Mouse (Mus musculus) forebrain, embryonic 14.5 days (tissue): Measurements from ENCODE around the gene Myh7b. TPM values are rescaled to one million over a fixed set of nuclear protein-coding genes. Genes with fewer than 3 reads are reported as not detected.

Source experiments
- ATAC-seq: fragments of 200-750 bp; cut with Nextera tagmentation; 2 replicates; pipeline ENCODE4 v1.8.0; 2017; ENCODE audit warnings: mild to moderate bottlenecking, moderate library complexity
- DNase-seq: peaks from one replicate; pipeline ENCODE4 v3.0.0-alpha.2; 2015; ENCODE audit warnings: low spot score
- H3K27ac ChIP-seq: fragments of 300-500 bp; sonication (generic); 2 replicates; pipeline ENCODE4 v1.5.1; 2014; ENCODE audit warnings: low read depth, mild to moderate bottlenecking, control low read depth, low read length, moderate library complexity
- H3K27me3 ChIP-seq: fragments of 300-500 bp; sonication (generic); replicated peaks from 2 replicates; pipeline ENCODE4 v1.6.1; 2014; ENCODE audit warnings: low read length, control low read depth, mixed read lengths; ENCODE audit not compliant: control insufficient read depth, insufficient read depth
- H3K36me3 ChIP-seq: fragments of 300-500 bp; sonication (generic); 2 replicates; pipeline ENCODE4 v1.6.1; 2014; ENCODE audit warnings: low read length, control low read depth; ENCODE audit not compliant: control insufficient read depth, insufficient read depth
- H3K4me1 ChIP-seq: fragments of 300-500 bp; sonication (generic); 2 replicates; pipeline ENCODE4 v1.6.1; 2014; ENCODE audit warnings: antibody characterized with exemption, low read length, control low read depth; ENCODE audit not compliant: control insufficient read depth, insufficient read depth
- H3K4me2 ChIP-seq: fragments of 300-500 bp; sonication (generic); 2 replicates; pipeline ENCODE4 v1.6.1; 2014; ENCODE audit warnings: mild to moderate bottlenecking, control low read depth, low read length
- H3K4me3 ChIP-seq: fragments of 300-500 bp; sonication (generic); 2 replicates; pipeline ENCODE4 v1.5.1; 2014; ENCODE audit warnings: low read depth, low read length, control low read depth
- H3K9ac ChIP-seq: fragments of 300-500 bp; sonication (generic); 2 replicates; pipeline ENCODE4 v1.6.1; 2014; ENCODE audit warnings: mild to moderate bottlenecking, low read length, control low read depth, moderate library complexity
- H3K9me3 ChIP-seq: fragments of 300-500 bp; sonication (generic); replicated peaks from 2 replicates; pipeline ENCODE4 v1.6.1; 2016; ENCODE audit warnings: low read length, control low read depth, mixed read lengths; ENCODE audit not compliant: control insufficient read depth
- WGBS: fragments of 180-500 bp; shearing (Covaris S2); extraction: QIAGEN DNeasy Blood & Tissue Kit; methylation state at CpG from one replicate; pipeline ENCODE4 v1.1.7; 2014; 5-methylcytosine and 5-hydroxymethylcytosine counted together
- polyA plus RNA-seq: library from polyadenylated mRNA; unstranded; fragments of >200 nt; fragmentation: Nextera tagmentation; extraction: Ambion mirVana; gene quantifications from 2 replicates; pipeline ENCODE4 v1.2.1, GENCODE M21; 2014

Myh7b gene
- polyA plus RNA-seq, 1 experiment from 2014 or later: 0.08 TPM

DNA sequence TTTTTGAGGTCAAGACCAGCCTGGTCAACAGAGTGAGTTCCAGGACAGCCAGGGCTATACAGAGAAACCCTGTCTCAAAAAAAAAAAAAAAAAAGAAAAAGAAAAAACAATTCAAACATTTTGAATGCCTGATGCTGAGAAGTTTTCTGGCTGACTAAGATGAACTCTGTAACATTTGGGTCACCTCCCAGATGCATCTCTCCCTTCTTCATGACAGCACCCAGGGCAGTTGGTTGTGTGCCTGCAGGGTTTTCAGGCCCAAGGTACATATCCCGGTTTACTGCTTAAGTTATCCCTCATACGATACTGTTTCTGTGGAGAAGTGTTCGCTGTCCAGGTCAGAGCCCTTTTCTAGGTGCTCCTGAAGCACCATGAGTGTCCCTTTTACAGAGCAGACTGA, 30.7 kb upstream of the Myh7b start:
- ATAC-seq: no peak
- no peak overlapping the region for H3K4me3 ChIP-seq
- H3K4me1 ChIP-seq: no peaks in the 10 kb centered on the region
- no peaks in the 10 kb centered on the region for H3K27me3 ChIP-seq
- H3K36me3 ChIP-seq: no peaks in the 10 kb centered on the region
- H3K9ac ChIP-seq: no peak overlapping the region
- no peaks in the 10 kb centered on the region for H3K9me3 ChIP-seq
- no peak for DNase-seq
- H3K27ac ChIP-seq: no peak overlapping the region
- 91% methylated on average over 3 of the region's 3 CpGs for WGBS
- H3K4me2 ChIP-seq: no peak overlapping the region

DNA sequence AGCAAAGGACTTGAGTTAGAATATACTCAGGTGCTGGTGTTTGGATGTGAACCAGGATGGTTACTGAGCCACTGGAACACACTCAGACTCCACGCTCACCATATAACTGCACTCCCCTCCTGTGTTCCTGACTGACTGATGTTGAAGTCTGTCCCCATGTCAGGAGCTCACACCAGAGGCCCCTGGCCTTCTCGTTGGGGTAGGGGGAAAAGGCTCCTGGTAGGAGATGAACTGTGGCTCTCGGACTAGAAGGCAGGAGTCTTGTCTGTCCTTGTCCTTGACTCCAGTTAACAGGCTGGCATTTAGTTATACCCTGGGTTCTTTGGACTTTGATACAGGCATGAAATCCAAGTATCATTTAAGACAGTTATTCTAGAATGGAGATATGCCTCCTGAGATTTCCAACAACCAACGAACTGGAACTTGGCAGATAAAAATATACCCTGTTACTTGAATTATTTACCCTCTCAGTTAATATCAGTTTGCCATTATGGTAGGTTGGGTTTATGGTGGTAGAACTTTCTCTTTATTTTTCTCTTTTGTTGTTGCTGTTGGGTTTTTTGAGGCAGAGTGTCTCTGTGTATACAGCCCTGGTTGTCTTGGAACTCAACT, 28.5 kb upstream of the Myh7b start:
- DNase-seq: no peak

DNA sequence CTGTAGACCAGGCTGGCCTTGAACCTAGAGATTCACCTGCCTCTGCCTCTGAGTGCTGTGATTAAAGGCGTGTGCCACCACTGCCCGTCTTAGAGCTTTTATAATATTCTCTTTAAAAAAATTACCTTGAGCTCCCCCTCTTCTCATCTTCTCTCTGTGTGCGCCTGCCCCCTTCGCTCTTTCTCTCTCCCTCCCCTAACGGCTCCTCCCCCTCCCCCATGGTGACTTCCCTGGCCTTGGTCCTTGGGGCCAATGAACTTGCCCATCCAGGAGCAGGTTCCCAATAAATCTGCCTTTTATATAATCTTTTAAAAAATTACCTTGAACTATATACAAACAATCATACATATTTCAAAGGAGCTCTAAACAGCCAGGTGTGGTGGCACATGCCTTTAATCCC, 28.0 kb upstream of the Myh7b start:
- no peaks in the 10 kb centered on the region for H3K9me3 ChIP-seq
- no peaks in the 10 kb centered on the region for H3K4me1 ChIP-seq
- 87% methylated on average over 5 of the region's 5 CpGs for WGBS
- no peak overlapping the region for H3K4me2 ChIP-seq
- H3K27ac ChIP-seq: no peak overlapping the region
- DNase-seq (no peak), ATAC-seq (no peak)
- H3K4me3 ChIP-seq: no peak overlapping the region
- H3K9ac ChIP-seq: no peak overlapping the region
- no peaks in the 10 kb centered on the region for H3K27me3 ChIP-seq
- H3K36me3 ChIP-seq: no peaks in the 10 kb centered on the region

More for the DNA sequence above, 28.5 kb upstream of the Myh7b start:
- Histone ChIP-seq H3K27ac (no peak overlapping the region), H3K4me2 (no peak overlapping the region), H3K36me3 (no peaks in the 10 kb centered on the region), H3K27me3 (no peaks in the 10 kb centered on the region), H3K9me3 (no peaks in the 10 kb centered on the region), H3K4me1 (no peaks in the 10 kb centered on the region), H3K4me3 (no peak overlapping the region), H3K9ac (no peak overlapping the region)
- no peak for ATAC-seq
- 81% methylated on average over 4 of the region's 4 CpGs for WGBS

DNA sequence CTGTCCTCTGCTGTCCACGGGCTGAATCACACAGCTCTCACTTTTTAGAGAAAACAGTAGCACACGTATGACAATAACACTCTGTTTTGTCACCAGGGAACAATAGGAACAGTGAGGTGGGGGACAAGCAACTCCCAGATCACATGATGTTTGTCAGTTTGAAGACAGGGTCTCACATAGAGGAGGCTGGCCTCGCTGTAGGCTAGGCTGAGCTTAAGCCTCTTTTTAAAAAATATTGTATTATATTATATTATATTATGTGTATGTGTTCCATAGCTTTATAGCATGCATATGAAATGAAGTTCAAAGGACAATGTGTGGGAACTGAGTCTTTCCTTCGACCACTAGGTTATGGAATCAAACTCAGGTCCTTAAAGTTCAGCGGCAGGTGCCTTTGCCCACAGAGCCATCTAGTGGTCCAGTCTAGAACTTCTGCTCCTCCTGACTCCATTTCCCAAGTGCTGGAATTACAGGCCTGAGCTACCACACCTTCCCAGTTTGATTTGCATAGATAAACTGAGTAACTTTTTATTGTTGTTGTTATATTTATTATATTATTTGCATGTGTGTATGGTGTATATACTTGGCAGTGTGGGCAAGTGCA, 27.0 kb upstream of the Myh7b start:
- H3K36me3 ChIP-seq: no peaks in the 10 kb centered on the region
- no peaks in the 10 kb centered on the region for H3K27me3 ChIP-seq
- no peaks in the 10 kb centered on the region for H3K9me3 ChIP-seq
- ATAC-seq (peak; percentile 37), DNase-seq (peak; percentile 70)
- no peaks in the 10 kb centered on the region for H3K4me1 ChIP-seq
- no peak overlapping the region for H3K4me3 ChIP-seq
- WGBS: 42% methylated on average over 5 of the region's 5 CpGs
- H3K27ac ChIP-seq: no peak overlapping the region
- no peak overlapping the region for H3K4me2 ChIP-seq
- no peak overlapping the region for H3K9ac ChIP-seq

DNA sequence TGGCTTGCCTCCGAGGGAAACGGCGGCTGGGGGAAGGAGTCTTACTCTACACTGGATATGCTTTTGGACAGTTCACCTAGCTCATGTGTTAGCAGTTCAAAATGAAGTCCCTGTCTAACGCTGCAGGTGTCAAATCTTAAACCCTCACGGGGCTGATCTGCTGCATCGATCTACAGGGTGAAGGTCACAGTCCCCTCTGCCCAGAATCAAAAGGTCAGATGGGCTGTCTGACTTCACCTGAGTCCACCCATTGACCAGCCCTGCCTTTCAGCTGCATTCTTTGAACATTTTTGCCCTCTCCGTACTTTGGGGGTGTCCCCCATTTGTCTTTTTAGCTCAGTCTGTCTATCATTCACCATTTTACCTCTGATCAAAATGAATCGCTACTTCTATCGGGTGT, 25.9 kb upstream of the Myh7b start:
- no peaks in the 10 kb centered on the region for H3K4me1 ChIP-seq
- H3K9ac ChIP-seq: no peak overlapping the region
- 57% methylated on average over 9 of the region's 9 CpGs for WGBS
- H3K36me3 ChIP-seq: no peaks in the 10 kb centered on the region
- H3K27ac ChIP-seq: no peak overlapping the region
- ATAC-seq (no peak), DNase-seq (no peak)
- no peaks in the 10 kb centered on the region for H3K27me3 ChIP-seq
- H3K4me2 ChIP-seq: no peak overlapping the region
- H3K9me3 ChIP-seq: no peaks in the 10 kb centered on the region
- H3K4me3 ChIP-seq: no peak overlapping the region

DNA sequence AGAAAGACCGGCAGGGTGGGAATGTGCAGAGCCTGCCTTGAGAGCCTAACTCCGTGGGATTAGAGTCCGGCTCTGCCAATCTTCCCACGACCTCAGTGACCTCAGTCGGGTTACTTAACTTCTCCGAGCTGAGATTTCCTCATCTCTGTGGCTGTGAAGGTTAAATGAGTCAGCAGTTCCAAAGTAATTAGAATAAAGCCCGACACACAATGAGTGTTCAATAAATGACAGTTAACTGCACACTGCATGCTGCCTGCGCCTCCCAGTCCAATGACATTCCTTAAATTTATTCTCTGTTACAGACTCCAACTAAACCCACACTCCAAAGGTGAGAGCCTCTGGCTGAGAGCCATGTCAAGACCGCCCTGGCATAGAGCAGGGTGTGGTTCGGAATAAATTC, 25.5 kb upstream of the Myh7b start:
- no peaks in the 10 kb centered on the region for H3K36me3 ChIP-seq
- no peak overlapping the region for H3K9ac ChIP-seq
- no peaks in the 10 kb centered on the region for H3K4me1 ChIP-seq
- no peak overlapping the region for H3K4me2 ChIP-seq
- no peaks in the 10 kb centered on the region for H3K27me3 ChIP-seq
- H3K27ac ChIP-seq: no peak overlapping the region
- H3K9me3 ChIP-seq: no peaks in the 10 kb centered on the region
- no peak overlapping the region for H3K4me3 ChIP-seq
- DNase-seq (no peak), ATAC-seq (no peak)
- WGBS: 31% methylated on average over 10 of the region's 10 CpGs

DNA sequence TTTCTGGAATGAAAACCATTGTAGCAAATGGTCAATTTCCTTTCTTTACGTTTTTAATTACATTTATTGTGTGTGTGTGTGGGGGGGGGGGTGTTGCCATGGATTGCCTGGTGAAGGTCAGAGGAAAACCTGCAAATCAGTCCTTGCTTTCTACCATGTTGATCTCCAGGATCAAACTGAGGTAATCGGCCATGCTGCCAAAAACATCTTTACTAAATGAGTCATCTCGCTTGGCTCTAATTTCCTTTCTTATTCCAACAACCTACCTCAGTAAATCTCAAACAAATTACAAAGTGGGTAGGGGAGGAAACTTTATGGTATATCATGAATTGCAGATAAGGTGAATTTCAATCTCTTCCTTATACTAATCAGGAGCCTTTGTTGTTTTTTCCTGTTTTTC, 22.9 kb upstream of the Myh7b start:
- H3K36me3 ChIP-seq: no peaks in the 10 kb centered on the region
- H3K4me3 ChIP-seq: no peak overlapping the region
- no peaks in the 10 kb centered on the region for H3K27me3 ChIP-seq
- peaks cover 3% of the 10 kb centered on the region; the same call in 1 of the 2 replicates for H3K4me1 ChIP-seq
- 85% methylated on average over 3 of the region's 3 CpGs for WGBS
- ATAC-seq (no peak), DNase-seq (no peak)
- no peak overlapping the region for H3K4me2 ChIP-seq
- H3K9ac ChIP-seq: no peak overlapping the region
- no peak overlapping the region for H3K27ac ChIP-seq
- no peaks in the 10 kb centered on the region for H3K9me3 ChIP-seq

DNA sequence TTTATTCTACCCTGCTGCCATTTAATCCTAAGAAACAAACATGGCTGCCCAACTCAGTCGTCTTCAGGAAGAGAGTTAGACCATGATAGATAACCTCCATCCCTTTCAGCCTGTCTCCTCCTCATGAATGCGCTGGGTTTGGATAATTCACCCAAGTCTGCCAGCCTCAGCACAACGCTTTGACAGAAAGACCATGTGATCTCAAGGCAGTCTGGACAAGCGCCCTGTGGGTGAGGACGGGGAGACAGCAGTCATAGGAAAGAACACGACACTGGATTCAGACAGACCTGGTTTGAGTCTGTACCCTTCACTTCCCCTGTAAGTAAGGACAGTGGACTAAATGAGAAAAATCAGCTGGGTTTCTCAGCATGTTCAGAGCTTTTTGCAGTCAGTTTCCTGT, 21.5 kb upstream of the Myh7b start:
- 81% methylated on average over 6 of the region's 6 CpGs for WGBS

DNA sequence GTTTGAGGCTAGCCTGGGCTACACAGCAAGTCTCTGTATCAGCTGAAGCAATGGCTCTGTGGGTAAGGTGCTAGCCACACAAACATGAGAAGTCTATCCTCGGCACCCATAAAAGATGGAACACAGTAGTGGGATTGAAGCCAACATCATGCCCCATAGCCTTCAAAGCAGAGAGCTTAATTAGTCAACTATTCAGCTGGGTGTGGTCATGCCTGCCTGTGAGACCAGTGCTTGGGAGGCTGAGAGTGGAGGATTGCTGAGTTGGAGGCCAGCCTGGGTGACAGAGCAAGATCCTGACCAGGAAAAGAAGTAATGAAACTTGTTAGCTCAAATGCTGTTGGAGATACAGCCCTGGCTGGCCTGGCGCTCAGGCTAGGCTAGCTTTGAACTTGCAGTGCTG, 20.1 kb upstream of the Myh7b start:
- no peak for ATAC-seq
- WGBS: 85% methylated on average over 2 of the region's 2 CpGs

More for the DNA sequence above, 21.5 kb upstream of the Myh7b start:
- Histone ChIP-seq H3K36me3 (no peaks in the 10 kb centered on the region), H3K9ac (no peak overlapping the region), H3K27me3 (no peaks in the 10 kb centered on the region), H3K4me2 (no peak overlapping the region), H3K4me1 (peaks cover 3% of the 10 kb centered on the region; the same call in 1 of the 2 replicates), H3K9me3 (no peaks in the 10 kb centered on the region), H3K27ac (no peak overlapping the region), H3K4me3 (no peak overlapping the region)
- DNase-seq: no peak
- no peak for ATAC-seq

More for the DNA sequence above, 20.1 kb upstream of the Myh7b start:
- H3K9me3 ChIP-seq: no peaks in the 10 kb centered on the region
- H3K27ac ChIP-seq: no peak overlapping the region
- no peaks in the 10 kb centered on the region for H3K27me3 ChIP-seq
- no peak overlapping the region for H3K4me3 ChIP-seq
- H3K4me2 ChIP-seq: no peak overlapping the region
- peak overlapping the region; percentile 74; the same call in 1 of the 2 replicates for H3K9ac ChIP-seq
- peaks cover 3% of the 10 kb centered on the region; the same call in 1 of the 2 replicates for H3K4me1 ChIP-seq
- H3K36me3 ChIP-seq: no peaks in the 10 kb centered on the region
- DNase-seq: no peak
